Mouse (Mus musculus) brain, embryonic 14.5 days (tissue): ENCODE results near the gene Schip1. TPM values are rescaled to one million over a fixed set of nuclear protein-coding genes. Genes with fewer than 3 reads are reported as not detected.
A peak's percentile ranks its signal among the peaks of the same experiment; 100 is the strongest.

Source experiments
- DNase-seq: peaks from one replicate; pipeline ENCODE4 v3.0.0-alpha.2; 2011; ENCODE audit warnings: low read depth
- CTCF ChIP-seq: fragments of 200-500 bp; IDR thresholded peaks from 2 replicates; pipeline ENCODE4 v1.5.1; 2012; ENCODE audit warnings: inconsistent platforms, mild to moderate bottlenecking, moderate library complexity, borderline replicate concordance; ENCODE audit not compliant: insufficient read depth, insufficient read length; ENCODE audit errors: extremely low read depth
- POLR2A ChIP-seq: fragments of 200-500 bp; IDR thresholded peaks from 2 replicates; pipeline ENCODE4 v1.6.1; 2012; ENCODE audit warnings: mild to moderate bottlenecking, inconsistent platforms, borderline replicate concordance; ENCODE audit not compliant: poor library complexity, insufficient read depth, insufficient read length, severe bottlenecking; ENCODE audit errors: extremely low read depth
- polyA plus RNA-seq: library from polyadenylated mRNA; depleted of rRNA; stranded (reverse); fragments of >200 nt; gene quantifications from 2 replicates; pipeline ENCODE4 v1.2.3, GENCODE M21; 2012

Schip1 gene
- polyA plus RNA-seq, 1 experiment, result 80.7 TPM

GRCm38 (mm10) chr3:68356516-68356915 is 291.9 kb downstream of the Schip1 start:
- DNase-seq, result no peak
- TF ChIP-seq POLR2A, result no peak
- no peak for TF ChIP-seq CTCF

DNA sequence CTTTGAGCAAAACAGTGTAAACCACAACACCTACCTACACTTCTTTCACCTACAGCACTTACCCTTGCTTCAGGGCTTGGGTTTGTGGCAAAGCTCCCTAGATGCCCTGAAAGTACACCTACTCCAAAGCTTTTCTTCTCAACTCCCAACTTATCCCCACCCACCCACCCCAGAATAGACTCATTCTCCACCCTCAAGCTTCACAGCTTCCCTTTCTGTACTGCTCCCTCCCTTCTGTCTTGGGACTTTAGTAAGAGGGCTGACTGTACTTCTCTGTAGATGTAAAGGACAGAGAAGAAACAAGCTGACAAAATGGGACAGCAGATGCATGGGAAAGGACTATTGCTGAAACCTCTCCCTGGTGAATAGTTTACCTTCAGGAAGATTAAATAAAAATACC is 303.4 kb downstream of the Schip1 start:
- TF ChIP-seq CTCF (no peak), POLR2A (no peak)
- no peak for DNase-seq

DNA sequence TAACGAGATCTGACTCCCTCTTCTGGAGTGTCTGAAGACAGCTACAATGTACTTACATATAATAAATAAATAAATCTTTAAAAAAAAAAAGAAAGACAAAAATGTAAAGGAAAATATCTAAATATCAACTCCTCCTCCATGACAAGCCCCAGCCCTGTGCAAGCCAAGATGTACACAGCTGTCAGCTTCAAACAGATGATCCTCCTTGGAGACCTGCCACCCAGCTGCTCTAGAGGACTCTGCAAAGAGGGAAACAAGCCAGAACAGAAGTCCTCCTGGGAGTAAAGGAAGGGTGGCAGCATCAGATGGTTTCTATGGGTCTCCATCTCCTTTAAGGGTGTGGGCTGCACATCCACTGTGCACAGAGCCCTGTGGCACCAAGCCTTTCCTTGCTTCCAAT is 308.3 kb downstream of the Schip1 start:
- TF ChIP-seq CTCF (no peak), POLR2A (no peak)
- DNase-seq, result peak; percentile 29

DNA sequence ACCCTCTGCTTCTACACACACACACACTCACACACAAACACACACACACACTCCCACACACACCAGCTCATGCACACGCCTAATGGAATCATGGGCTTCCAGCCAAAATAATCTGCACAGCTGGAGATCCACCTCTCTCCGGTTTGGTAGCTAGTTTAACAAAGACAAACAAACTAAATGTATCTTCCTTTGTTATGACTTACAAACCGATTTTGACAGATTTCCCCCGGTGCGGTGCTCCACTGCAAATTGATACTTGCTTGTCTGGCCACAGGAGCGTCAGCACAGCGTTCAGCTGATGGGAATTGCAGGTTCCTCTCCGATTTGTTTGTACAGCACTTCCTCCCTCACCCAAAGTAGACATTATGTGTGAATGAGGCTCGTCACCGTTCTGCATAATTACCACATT is 310.5 kb downstream of the Schip1 start:
- peak; percentile 57 for DNase-seq
- TF ChIP-seq POLR2A (no peak), CTCF (no peak)

GRCm38 (mm10) chr3:68377452-68378198 is 313.0 kb downstream of the Schip1 start:
- DNase-seq, result no peak
- no peak for TF ChIP-seq CTCF
- TF ChIP-seq POLR2A, result no peak

- no peak for DNase-seq
- TF ChIP-seq POLR2A, result no peak
- TF ChIP-seq CTCF, result no peak
Observed at GRCm38 (mm10) chr3:68378799-68379198, 314.2 kb downstream of the Schip1 start.

- TF ChIP-seq CTCF, result no peak
- TF ChIP-seq POLR2A, result no peak
- no peak for DNase-seq
Observed at GRCm38 (mm10) chr3:68379242-68379641, 314.6 kb downstream of the Schip1 start.

DNA sequence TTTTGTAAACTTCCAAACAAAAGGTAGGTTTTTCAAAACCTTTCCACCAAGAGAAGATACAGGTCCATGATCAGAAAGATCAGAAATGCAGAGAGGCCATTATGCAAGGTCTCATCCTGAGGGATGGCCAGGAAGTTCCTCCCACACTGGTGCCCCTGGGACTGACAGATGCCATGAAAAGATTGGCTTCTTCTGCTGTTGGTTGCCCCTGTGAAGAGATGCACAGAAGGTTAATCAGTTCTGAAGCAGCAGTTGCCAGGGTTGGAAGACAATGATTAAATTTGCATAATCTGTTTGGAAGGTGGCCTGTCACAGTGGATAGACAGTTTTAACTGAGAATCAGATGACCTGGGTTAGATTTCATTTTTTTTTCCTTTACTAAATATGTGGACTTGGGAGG is 319.1 kb downstream of the Schip1 start:
- peak; percentile 56 for DNase-seq
- no peak for TF ChIP-seq POLR2A
- no peak for TF ChIP-seq CTCF

DNA sequence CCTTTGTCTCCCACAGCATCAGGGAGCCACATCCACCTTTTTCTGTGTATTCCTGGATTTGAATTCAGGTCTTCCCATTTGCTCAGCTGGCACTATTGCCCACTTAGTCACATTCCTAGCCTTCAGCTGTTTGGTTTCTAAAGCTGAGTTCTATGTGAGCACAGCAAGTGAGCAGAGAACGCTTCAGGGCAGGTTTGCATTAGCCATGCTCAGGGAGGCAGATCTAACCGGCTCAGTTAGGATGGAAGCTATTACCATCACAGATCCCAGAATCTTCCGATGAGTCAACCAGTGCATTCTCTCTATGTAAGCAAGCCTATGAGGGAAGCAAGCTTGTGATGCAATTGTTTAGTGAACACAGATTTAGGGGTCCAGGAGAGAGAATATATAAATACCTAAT is 320.9 kb downstream of the Schip1 start:
- DNase-seq, result no peak
- TF ChIP-seq POLR2A, result no peak
- TF ChIP-seq CTCF, result no peak

DNA sequence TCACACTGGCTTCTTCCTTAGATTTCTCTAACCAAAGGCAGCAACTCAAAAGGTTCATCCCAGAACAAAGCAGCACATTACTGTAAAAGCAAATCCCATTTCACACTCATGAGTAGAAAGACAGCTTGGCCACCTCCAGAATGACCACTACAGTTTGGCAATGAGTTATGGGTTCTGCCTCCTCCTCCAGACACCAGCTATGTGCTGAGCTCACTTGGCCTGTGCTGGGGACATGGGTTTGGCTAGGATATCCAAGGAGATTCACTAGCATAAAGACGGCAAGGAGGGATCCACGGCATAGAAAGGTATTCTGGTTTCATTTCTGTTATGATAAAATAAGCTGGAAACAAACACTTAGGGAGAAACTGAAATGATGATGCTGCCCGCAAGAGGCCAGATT is 323.4 kb downstream of the Schip1 start:
- DNase-seq, result no peak
- no peak for TF ChIP-seq POLR2A
- no peak for TF ChIP-seq CTCF

DNA sequence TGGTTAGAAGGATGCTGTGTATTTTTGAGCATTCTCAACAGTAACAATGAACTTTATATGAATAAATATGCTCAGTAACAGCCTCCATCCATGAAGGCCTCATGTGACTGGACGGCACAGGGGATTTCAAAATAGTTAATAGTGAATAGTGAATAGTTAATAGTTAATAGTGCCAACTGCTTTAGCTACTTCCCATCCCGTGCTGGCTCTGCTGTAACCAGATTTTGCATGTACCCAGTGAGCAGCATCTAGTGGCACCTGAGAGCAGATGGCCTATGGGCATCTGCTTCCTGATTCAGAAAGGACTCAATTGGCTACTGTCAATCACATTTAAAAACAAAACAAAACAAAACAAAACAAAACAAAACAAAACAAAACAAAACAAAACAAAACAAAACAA is 329.0 kb downstream of the Schip1 start:
- no peak for DNase-seq
- TF ChIP-seq CTCF (no peak), POLR2A (no peak)

DNA sequence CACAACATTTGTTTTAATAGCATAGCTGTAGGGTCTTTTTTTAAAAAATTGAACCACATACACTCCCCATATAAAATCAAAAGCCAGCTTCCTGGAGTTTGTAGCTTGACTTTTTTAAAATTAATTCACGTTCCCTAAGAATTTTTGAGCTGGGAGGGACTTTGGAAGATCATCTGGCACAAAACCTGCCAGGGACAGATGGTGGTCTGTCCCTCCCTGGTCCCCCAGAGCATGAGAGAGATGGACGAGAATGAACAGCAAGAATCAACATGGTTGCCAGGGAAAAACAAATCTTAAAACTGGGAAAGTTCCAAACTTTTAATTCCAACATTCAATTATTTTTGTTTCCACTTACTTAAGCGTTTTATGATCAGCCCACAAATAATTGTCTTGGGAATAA is 334.1 kb downstream of the Schip1 start:
- no peak for DNase-seq
- TF ChIP-seq POLR2A (no peak), CTCF (no peak)

- DNase-seq, result no peak
- TF ChIP-seq POLR2A (no peak), CTCF (no peak)
Observed at GRCm38 (mm10) chr3:68400121-68400520, 335.5 kb downstream of the Schip1 start.

- no peak for TF ChIP-seq POLR2A
- no peak for TF ChIP-seq CTCF
- DNase-seq, result no peak
Observed at GRCm38 (mm10) chr3:68403343-68403742, 338.7 kb downstream of the Schip1 start.
